ENCODE assay signal across 17 mouse cellular contexts in the genomic region with DNA sequence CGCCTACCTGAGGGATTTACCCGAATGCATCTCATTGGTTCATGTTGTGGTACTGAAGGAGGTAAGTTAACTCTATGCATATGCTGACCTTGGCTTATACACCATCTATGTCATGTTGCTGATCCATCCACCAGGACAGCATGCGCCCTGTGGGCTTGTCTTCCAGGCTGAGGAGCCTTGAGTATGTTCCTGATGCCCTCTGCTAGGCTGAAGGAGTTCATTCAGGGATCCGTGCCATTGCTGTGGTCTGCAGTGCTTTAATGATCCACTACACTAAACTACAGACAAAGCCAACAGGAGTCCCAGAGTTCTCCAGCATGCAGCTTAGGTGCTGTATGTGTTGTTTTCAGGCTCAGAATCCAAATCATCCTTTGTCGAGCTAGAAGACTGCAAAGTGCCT. TPM values are rescaled to one million over a fixed set of nuclear protein-coding genes. Genes with fewer than 3 reads are reported as not detected.
DNase-seq lines count a peak whose midpoint lies in the region; ATAC-seq lines count a peak whose summit lies in the region.
"Had no signal": no experiment of that assay in that cellular context is flagged by ENCODE, and none has a peak within 500 bp of the region (broad histone marks: within the 10 kb centered on the region; RNA-seq: fewer than 3 reads in every experiment).

No protein-coding gene starts in this region.

- peak; percentile 12 for DNase-seq in adrenal gland, postnatal 10 days
- DNase-seq in adrenal gland, adult 18-20 months (ENCODE audit: low spot score in 2 of 2), result no peak
- DNase-seq in kidney, adult 11 months, result peak; percentile 21
- peak; percentile 10 for DNase-seq in ovary, postnatal 36 days (ENCODE audit: low spot score)
- DNase-seq in ovary, postnatal 10 days (ENCODE audit: low spot score), result no peak
- DNase-seq in kidney, postnatal 36 days, result peak; percentile 31 to 46
- DNase-seq: cerebellum, adult 9-11 months had no signal

- H3K27ac ChIP-seq in kidney, embryonic 16.5 days (ENCODE audit: low read length), result no peak overlapping the region
- H3K27ac ChIP-seq: hindbrain, embryonic 12.5 days; limb, embryonic 13.5 days; neural tube, embryonic 15.5 days; stomach, embryonic 15.5 days had no signal

- H3K9me3 ChIP-seq in kidney, embryonic 16.5 days (ENCODE audit: low read length), result no peaks in the 10 kb centered on the region
- H3K9me3 ChIP-seq: hindbrain, embryonic 12.5 days; limb, embryonic 13.5 days; neural tube, embryonic 15.5 days; stomach, embryonic 15.5 days had no signal

- no peak overlapping the region for H3K9ac ChIP-seq in kidney, embryonic 16.5 days (replicated peaks; ENCODE audit: low read length)
- H3K9ac ChIP-seq: hindbrain, embryonic 12.5 days; limb, embryonic 13.5 days; neural tube, embryonic 15.5 days; stomach, embryonic 15.5 days had no signal

- WGBS in kidney, embryonic 16.5 days, result 92% methylated on average over 5 of the region's 5 CpGs

- H3K27me3 ChIP-seq in kidney, embryonic 16.5 days (ENCODE audit: insufficient read depth, low read length), result no peaks in the 10 kb centered on the region
- H3K27me3 ChIP-seq: limb, embryonic 13.5 days; neural tube, embryonic 15.5 days; stomach, embryonic 15.5 days had no signal

- no peaks in the 10 kb centered on the region for H3K36me3 ChIP-seq in kidney, embryonic 16.5 days (ENCODE audit: insufficient read depth, low read length)
- H3K36me3 ChIP-seq: hindbrain, embryonic 12.5 days; limb, embryonic 13.5 days; neural tube, embryonic 15.5 days; stomach, embryonic 15.5 days had no signal

- no peaks in the 10 kb centered on the region for H3K4me1 ChIP-seq in kidney, embryonic 16.5 days (ENCODE audit: insufficient read depth, low read length)
- H3K4me1 ChIP-seq: hindbrain, embryonic 12.5 days; limb, embryonic 13.5 days; megakaryocyte, embryonic 14.5 days; neural tube, embryonic 15.5 days; stomach, embryonic 15.5 days had no signal

- ATAC-seq in kidney, embryonic 16.5 days (ENCODE audit: low FRiP score, low TSS enrichment), result no peak
- no peak for ATAC-seq in granulocyte monocyte progenitor cell, adult 5-6 weeks (replicated peaks; ENCODE audit: poor library complexity, severe bottlenecking)
- ATAC-seq: intestine, embryonic 16.5 days had no signal

- H3K4me3 ChIP-seq in kidney, embryonic 16.5 days (ENCODE audit: low read length), result no peak overlapping the region
- H3K4me3 ChIP-seq: hindbrain, embryonic 12.5 days; limb, embryonic 13.5 days; megakaryocyte, embryonic 14.5 days; neural tube, embryonic 15.5 days; stomach, embryonic 15.5 days had no signal

- no peak overlapping the region for H3K4me2 ChIP-seq in kidney, embryonic 16.5 days (replicated peaks; ENCODE audit: low read depth, low read length)
- H3K4me2 ChIP-seq: hindbrain, embryonic 12.5 days; limb, embryonic 13.5 days; neural tube, embryonic 15.5 days; stomach, embryonic 15.5 days had no signal

RNA-seq across cellular contexts. Expression of gene Gm10190, which starts 6.1 kb away (rescaled TPM):
- 1 to 10 TPM; 2.0 to 2.2 TPM for total RNA-seq in adrenal gland, postnatal 10 days (2021)
- total RNA-seq in adrenal gland, adult 18-20 months (2021), result not detected
- 1.1 TPM in 2 replicates for polyA plus RNA-seq in kidney, embryonic 16.5 days (2015; fragmentation: Nextera tagmentation; extraction: Ambion mirVana)
- not detected in 2 replicates for total RNA-seq in granulocyte monocyte progenitor cell, adult 5-6 weeks (2014; fragmentation: Nextera tagmentation)
- total RNA-seq in granulocyte monocyte progenitor cell, adult 5-6 weeks (2017), result not detected in 2 replicates
- total RNA-seq: monocyte, adult 5-6 weeks had no signal
- polyA plus RNA-seq: liver, embryonic 16.5 days had no signal

Comparison
In these comparisons a context has a peak if more than half of its experiments do, and no peak if none do; other contexts are left out.
1. DNase-seq: peak in adrenal gland, postnatal 10 days (single experiment), kidney, adult 11 months (single experiment), ovary, postnatal 36 days (single experiment) and kidney, postnatal 36 days (2 of 2); none in adrenal gland, adult 18-20 months (0 of 2) and ovary, postnatal 10 days (single experiment).